Mouse (Mus musculus) myocyte (in vitro differentiated cells): ENCODE measurements around the gene Mns1.

ENCODE experiments used
- POLR2A ChIP-seq: IDR thresholded peaks from one replicate; pipeline ENCODE4 v1.6.1; 2011; ENCODE audit warnings: low read depth, mild to moderate bottlenecking, control low read depth, moderate library complexity; ENCODE audit not compliant: insufficient read length
- REST ChIP-seq: IDR thresholded peaks from one replicate; pipeline ENCODE4 v1.6.1; 2011; ENCODE audit warnings: mild to moderate bottlenecking, control low read depth, moderate library complexity; ENCODE audit not compliant: insufficient read depth, insufficient read length
- TCF12 ChIP-seq: IDR thresholded peaks from one replicate; pipeline ENCODE4 v1.6.1; 2011; ENCODE audit warnings: mild to moderate bottlenecking, control low read depth; ENCODE audit not compliant: poor library complexity, insufficient read depth, severe bottlenecking

- no peak for TF ChIP-seq POLR2A
- no peak for TF ChIP-seq REST
- TF ChIP-seq TCF12, result no peak
Observed at GRCm38 (mm10) chr9:72425300-72425850, 12.4 kb upstream of the Mns1 start.
